Mouse (Mus musculus): Measurements from ENCODE around the gene Prps1l3. TPM values are rescaled to one million over a fixed set of nuclear protein-coding genes. Genes with fewer than 3 reads are reported as not detected.
A peak's percentile ranks its signal among the peaks of the same experiment; 100 is the strongest.

Prps1l3 gene
- total and polyA plus RNA-seq, 2 experiments = 13.2 to 40.1 TPM

GRCm38 (mm10) chr12:57194609-57195008, 35.6 kb upstream of the Prps1l3 start:
- 8% methylated on average over 3 of the region's 3 CpGs for WGBS
- DNase-seq (ENCODE audit: extremely low read depth, low read depth, low spot score) = peak; percentile 69
- no peaks in the 10 kb centered on the region; the same call in 1 of the 2 replicates for H3K79me2 ChIP-seq (ENCODE audit: control insufficient read depth, insufficient read depth, low read length)
- no peak overlapping the region for H3K4me3 ChIP-seq (ENCODE audit: insufficient read depth, low read depth, low read length)
- H3K27me3 ChIP-seq (ENCODE audit: control insufficient read depth, insufficient read depth, low read length) = no peaks in the 10 kb centered on the region
- no peak for TF ChIP-seq POLR2A (IDR thresholded peaks at IDR 0.05; ENCODE audit: extremely low read depth, insufficient read depth, low read length)
- TF ChIP-seq CTCF (IDR thresholded peaks at IDR 0.05; ENCODE audit: low read depth, low read length) = peak; percentile 63; the same call in 1 of the 2 replicates
- H3K9ac ChIP-seq (ENCODE audit: low read depth, low read length) = no peak overlapping the region
- H3K27ac ChIP-seq (replicated peaks; ENCODE audit: insufficient read depth, low read depth, low read length) = no peak overlapping the region
- no peaks in the 10 kb centered on the region for H3K36me3 ChIP-seq (ENCODE audit: control insufficient read depth, insufficient read depth, low read length)
- peaks cover 5% of the 10 kb centered on the region; the same call in 1 of the 2 replicates for H3K4me1 ChIP-seq (ENCODE audit: control insufficient read depth, insufficient read depth, low read length)

DNA sequence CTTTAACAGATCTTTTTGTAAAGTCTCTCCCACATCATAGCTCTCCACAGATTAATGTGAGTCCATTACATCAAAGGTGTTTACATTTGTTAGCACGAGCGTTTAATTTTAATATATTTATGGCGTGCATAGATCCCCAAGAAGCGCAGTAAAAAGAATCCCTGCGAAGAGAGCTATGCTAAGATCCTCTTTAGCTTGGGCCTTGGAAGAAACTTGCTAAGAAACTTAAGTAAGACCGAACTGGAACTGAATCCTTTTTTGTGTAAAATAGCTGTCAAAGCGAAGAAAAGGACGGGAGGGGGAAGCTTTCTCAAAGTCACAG, 34.0 kb upstream of the Prps1l3 start:
- peak overlapping the region; percentile 76 for H3K9ac ChIP-seq (ENCODE audit: low read depth, low read length)
- H3K36me3 ChIP-seq (ENCODE audit: control insufficient read depth, insufficient read depth, low read length) = no peaks in the 10 kb centered on the region
- peak overlapping the region; percentile 92 for H3K4me3 ChIP-seq (ENCODE audit: insufficient read depth, low read depth, low read length)
- TF ChIP-seq CTCF (IDR thresholded peaks at IDR 0.05; ENCODE audit: low read depth, low read length) (no peak), POLR2A (IDR thresholded peaks at IDR 0.05; ENCODE audit: extremely low read depth, insufficient read depth, low read length) (no peak)
- H3K27me3 ChIP-seq (ENCODE audit: control insufficient read depth, insufficient read depth, low read length) = no peaks in the 10 kb centered on the region
- no peaks in the 10 kb centered on the region for H3K79me2 ChIP-seq (ENCODE audit: control insufficient read depth, insufficient read depth, low read length)
- peaks cover 5% of the 10 kb centered on the region; the same call in 1 of the 2 replicates for H3K4me1 ChIP-seq (ENCODE audit: control insufficient read depth, insufficient read depth, low read length)
- DNase-seq (ENCODE audit: extremely low read depth, low read depth, low spot score) = peak; percentile 24
- peak overlapping the region; percentile 89 for H3K27ac ChIP-seq (replicated peaks; ENCODE audit: insufficient read depth, low read depth, low read length)
- 20% methylated on average over 8 of the region's 8 CpGs for WGBS

DNA sequence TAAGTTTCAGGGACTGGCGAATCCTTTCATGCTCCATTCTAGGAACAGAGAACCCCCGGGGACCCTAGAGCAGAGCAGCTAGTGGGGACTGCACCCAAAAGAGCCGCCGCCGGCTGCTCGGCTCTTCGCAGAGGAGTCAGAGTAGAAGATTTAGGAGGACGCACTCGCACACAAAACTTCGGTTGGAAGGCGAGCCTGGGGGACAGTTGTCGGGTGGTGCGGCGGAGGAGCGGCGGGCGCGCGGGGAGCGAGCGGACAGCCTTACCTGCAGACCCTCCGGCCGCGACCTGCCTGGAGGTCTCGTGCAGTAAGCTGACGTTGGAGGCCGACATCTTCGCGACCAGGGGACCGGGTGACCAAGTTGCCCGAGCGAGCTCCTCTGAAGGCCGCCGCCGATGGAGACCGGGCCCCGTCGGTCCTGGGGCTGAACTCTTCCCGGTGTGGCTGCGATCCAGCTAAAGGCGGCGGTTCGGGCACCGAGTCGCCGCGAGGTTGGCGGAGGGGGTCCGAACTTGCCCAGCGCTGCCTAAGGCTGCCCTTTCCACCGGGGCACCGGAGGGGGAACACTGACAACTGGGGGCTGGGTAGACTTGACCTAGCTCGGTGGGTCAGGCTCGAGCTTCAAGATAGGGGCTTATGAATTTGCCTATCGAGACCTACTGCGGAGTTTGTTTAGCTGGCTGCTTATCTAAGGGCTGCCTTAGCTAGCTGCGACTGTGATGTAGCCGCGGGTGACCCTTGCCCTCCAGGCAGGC, 33.4 kb upstream of the Prps1l3 start:
- 2% methylated on average over 59 of the region's 59 CpGs for WGBS
- Histone ChIP-seq H3K79me2 (ENCODE audit: control insufficient read depth, insufficient read depth, low read length) (no peaks in the 10 kb centered on the region), H3K27me3 (ENCODE audit: control insufficient read depth, insufficient read depth, low read length) (no peaks in the 10 kb centered on the region), H3K4me1 (ENCODE audit: control insufficient read depth, insufficient read depth, low read length) (peaks cover 5% of the 10 kb centered on the region; the same call in 1 of the 2 replicates), H3K9ac (ENCODE audit: low read depth, low read length) (peak overlapping the region; percentile 76), H3K4me3 (ENCODE audit: insufficient read depth, low read depth, low read length) (peak overlapping the region; percentile 92), H3K36me3 (ENCODE audit: control insufficient read depth, insufficient read depth, low read length) (no peaks in the 10 kb centered on the region), H3K27ac (replicated peaks; ENCODE audit: insufficient read depth, low read depth, low read length) (peak overlapping the region; percentile 89)
- no peak for DNase-seq (ENCODE audit: extremely low read depth, low read depth, low spot score)
- TF ChIP-seq POLR2A (IDR thresholded peaks at IDR 0.05; ENCODE audit: extremely low read depth, insufficient read depth, low read length) = no peak
- TF ChIP-seq CTCF (IDR thresholded peaks at IDR 0.05; ENCODE audit: low read depth, low read length) = no peak

- peak within 1 kb of the TSS; percentile 89 for H3K27ac ChIP-seq (replicated peaks; ENCODE audit: insufficient read depth, low read depth, low read length)
- peak; percentile 86 for DNase-seq (ENCODE audit: extremely low read depth, low read depth, low spot score)
- H3K4me3 ChIP-seq (ENCODE audit: insufficient read depth, low read depth, low read length) = peak within 1 kb of the TSS; percentile 92
- WGBS = 49% methylated on average over 10 of the region's 10 CpGs
- no peaks in the 10 kb centered on the region for H3K36me3 ChIP-seq (ENCODE audit: control insufficient read depth, insufficient read depth, low read length)
- no peaks in the 10 kb centered on the region for H3K79me2 ChIP-seq (ENCODE audit: control insufficient read depth, insufficient read depth, low read length)
- H3K4me1 ChIP-seq (ENCODE audit: control insufficient read depth, insufficient read depth, low read length) = peaks cover 5% of the 10 kb centered on the region; the same call in 1 of the 2 replicates
- no peaks in the 10 kb centered on the region for H3K27me3 ChIP-seq (ENCODE audit: control insufficient read depth, insufficient read depth, low read length)
- no peak for TF ChIP-seq POLR2A (IDR thresholded peaks at IDR 0.05; ENCODE audit: extremely low read depth, insufficient read depth, low read length)
- peak within 1 kb of the TSS; percentile 76 for H3K9ac ChIP-seq (ENCODE audit: low read depth, low read length)
Measured at GRCm38 (mm10) chr12:57197363-57198026, 32.7 kb upstream of the Prps1l3 start, which contains the start of gene Slc25a21. Gene Slc25a21 (minus strand): TSS chr12:57197472.

DNA sequence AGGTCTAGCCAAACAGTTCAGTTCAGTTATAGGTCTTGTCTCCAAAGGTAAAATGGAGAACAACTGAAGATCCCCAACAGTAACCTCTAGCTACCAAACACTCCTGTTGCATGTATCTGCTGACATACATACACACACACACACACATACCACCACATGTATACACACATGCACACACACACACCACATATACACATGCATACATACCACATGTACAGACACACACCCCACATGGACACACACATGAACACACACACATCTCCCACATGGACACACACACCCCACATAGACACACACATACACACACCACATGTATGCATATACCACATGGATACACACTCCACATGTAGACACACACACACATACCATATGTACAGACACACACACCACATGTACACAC, 31.9 kb upstream of the Prps1l3 start:
- DNase-seq (ENCODE audit: extremely low read depth, low read depth, low spot score) = no peak
- TF ChIP-seq POLR2A (IDR thresholded peaks at IDR 0.05; ENCODE audit: extremely low read depth, insufficient read depth, low read length) (no peak), CTCF (IDR thresholded peaks at IDR 0.05; ENCODE audit: low read depth, low read length) (no peak)
- Histone ChIP-seq H3K79me2 (ENCODE audit: control insufficient read depth, insufficient read depth, low read length) (no peaks in the 10 kb centered on the region), H3K4me1 (ENCODE audit: control insufficient read depth, insufficient read depth, low read length) (peaks cover 5% of the 10 kb centered on the region; the same call in 1 of the 2 replicates), H3K27me3 (ENCODE audit: control insufficient read depth, insufficient read depth, low read length) (no peaks in the 10 kb centered on the region), H3K27ac (replicated peaks; ENCODE audit: insufficient read depth, low read depth, low read length) (no peak overlapping the region), H3K9ac (ENCODE audit: low read depth, low read length) (no peak overlapping the region), H3K4me3 (ENCODE audit: insufficient read depth, low read depth, low read length) (no peak overlapping the region), H3K36me3 (ENCODE audit: control insufficient read depth, insufficient read depth, low read length) (no peaks in the 10 kb centered on the region)

DNA sequence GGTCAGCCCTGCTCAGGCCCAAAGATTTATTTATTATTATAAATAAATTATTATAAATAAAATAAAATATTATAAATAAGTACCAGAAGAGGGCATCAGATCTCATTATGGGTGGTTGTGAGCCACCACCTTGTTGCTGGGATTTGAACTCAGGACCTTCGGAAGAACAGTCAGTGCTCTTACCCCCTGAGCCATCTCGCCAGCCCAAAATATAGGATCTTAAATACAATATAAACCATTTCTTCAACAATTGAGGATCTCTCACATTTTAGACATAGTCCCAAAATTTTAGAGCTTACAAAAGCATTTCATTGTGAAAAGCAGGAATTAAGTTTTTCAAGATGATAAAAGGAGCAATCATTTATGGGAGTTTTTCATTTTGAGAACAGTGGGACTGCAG, 30.8 kb upstream of the Prps1l3 start:
- WGBS = 96% methylated on average over 2 of the region's 2 CpGs
- no peaks in the 10 kb centered on the region for H3K79me2 ChIP-seq (ENCODE audit: control insufficient read depth, insufficient read depth, low read length)
- no peak overlapping the region for H3K9ac ChIP-seq (ENCODE audit: low read depth, low read length)
- DNase-seq (ENCODE audit: extremely low read depth, low read depth, low spot score) = no peak
- TF ChIP-seq CTCF (IDR thresholded peaks at IDR 0.05; ENCODE audit: low read depth, low read length) (no peak), POLR2A (IDR thresholded peaks at IDR 0.05; ENCODE audit: extremely low read depth, insufficient read depth, low read length) (no peak)
- no peak overlapping the region for H3K4me3 ChIP-seq (ENCODE audit: insufficient read depth, low read depth, low read length)
- no peak overlapping the region for H3K27ac ChIP-seq (replicated peaks; ENCODE audit: insufficient read depth, low read depth, low read length)
- H3K27me3 ChIP-seq (ENCODE audit: control insufficient read depth, insufficient read depth, low read length) = no peaks in the 10 kb centered on the region
- peaks cover 5% of the 10 kb centered on the region; the same call in 1 of the 2 replicates for H3K4me1 ChIP-seq (ENCODE audit: control insufficient read depth, insufficient read depth, low read length)
- no peaks in the 10 kb centered on the region for H3K36me3 ChIP-seq (ENCODE audit: control insufficient read depth, insufficient read depth, low read length)

Data from liver, adult 2 months (tissue).